Mouse (Mus musculus) CH12.LX (cell line): ENCODE measurements around the gene Ei24. TPM values are rescaled to one million over a fixed set of nuclear protein-coding genes. Genes with fewer than 3 reads are reported as not detected.

Experiments
- DNase-seq: peaks from one replicate; pipeline ENCODE4 v3.0.0-alpha.2; 2013; ENCODE audit errors: extremely low read depth
- H3K27ac ChIP-seq: 2 replicates; pipeline ENCODE4 v1.5.1; 2012; ENCODE audit warnings: low read depth, mild to moderate bottlenecking, control low read depth, moderate library complexity; ENCODE audit not compliant: insufficient read depth
- H3K27me3 ChIP-seq: replicated peaks from 2 replicates; pipeline ENCODE3; 2012; ENCODE audit warnings: inconsistent platforms
- H3K36me3 ChIP-seq, 2 experiments: replicated peaks in 1 of 2; 2 replicates each; pipeline versions ENCODE3 to v1.6.1; 2012; ENCODE audit warnings: inconsistent platforms in 1 of 2, low read length in 1 of 2, mild to moderate bottlenecking in 1 of 2, mixed read lengths in 1 of 2, moderate library complexity in 1 of 2; ENCODE audit not compliant: control insufficient read depth in 1 of 2, insufficient read depth in 1 of 2
- H3K4me1 ChIP-seq, 2 experiments: 2 replicates each; pipeline ENCODE4 v1.6.1; 2012; ENCODE audit warnings: inconsistent platforms in 1 of 2, moderate library complexity in 1 of 2; ENCODE audit not compliant: insufficient read depth in 2 of 2, control insufficient read depth in 1 of 2
- H3K4me2 ChIP-seq: 2 replicates; pipeline ENCODE4 v1.6.1; 2012; ENCODE audit warnings: low read depth, mild to moderate bottlenecking, control low read depth; ENCODE audit not compliant: poor library complexity, insufficient read depth, severe bottlenecking
- H3K4me3 ChIP-seq, 3 experiments: fragments of 150-350 bp in 1 of 3; sonication (generic) in 1 of 3; replicated peaks in 1 of 3; 2 replicates each; pipeline versions ENCODE3 to v1.5.1; 2011 to 2012; ENCODE audit warnings: low read depth in 2 of 3, low read length in 2 of 3, mild to moderate bottlenecking in 2 of 3, moderate library complexity in 2 of 3, control low read depth in 1 of 3, improper control_type of control experiment in 1 of 3, inconsistent platforms in 1 of 3, mixed read lengths in 1 of 3; ENCODE audit not compliant: poor library complexity in 1 of 3
- H3K79me2 ChIP-seq: replicated peaks from 2 replicates; pipeline ENCODE4 v1.6.1; 2012; ENCODE audit warnings: mild to moderate bottlenecking, moderate library complexity; ENCODE audit not compliant: control insufficient read depth, poor library complexity, insufficient read depth, severe bottlenecking; ENCODE audit errors: extremely low read depth
- H3K9ac ChIP-seq: 2 replicates; pipeline ENCODE4 v1.6.1; 2012; ENCODE audit warnings: low read depth, mild to moderate bottlenecking, control low read depth, moderate library complexity; ENCODE audit not compliant: insufficient read depth
- H3K9me3 ChIP-seq: replicated peaks from 2 replicates; pipeline ENCODE3; 2012; ENCODE audit warnings: low read length, inconsistent platforms, mixed read lengths
- CHD2 ChIP-seq: IDR thresholded peaks from 2 replicates; pipeline ENCODE4 v1.6.1; 2011; ENCODE audit warnings: low read length, improper control_type of control experiment
- CTCF ChIP-seq, 2 experiments: IDR thresholded peaks in 1 of 2; conservative IDR thresholded peaks in 1 of 2; 2 replicates each; pipeline ENCODE4 v1.5.1; 2011 to 2012; ENCODE audit warnings: low read depth in 2 of 2, low read length in 2 of 2, improper control_type of control experiment in 1 of 2, inconsistent platforms in 1 of 2, mild to moderate bottlenecking in 1 of 2, moderate library complexity in 1 of 2
- ELF1 ChIP-seq: IDR thresholded peaks from 2 replicates; pipeline ENCODE4 v1.6.1; 2014; ENCODE audit warnings: low read depth, mild to moderate bottlenecking, inconsistent platforms, low read length, improper control_type of control experiment
- EP300 ChIP-seq: IDR thresholded peaks from 2 replicates; pipeline ENCODE4 v1.6.1; 2011; ENCODE audit warnings: low read length, improper control_type of control experiment
- JUN ChIP-seq: IDR thresholded peaks from 2 replicates; pipeline ENCODE4 v1.6.1; 2011; ENCODE audit warnings: low read depth, mild to moderate bottlenecking, low read length, improper control_type of control experiment, moderate library complexity; ENCODE audit not compliant: insufficient read depth
- KAT2A ChIP-seq: IDR thresholded peaks from 2 replicates; pipeline ENCODE4 v1.6.1; 2012; ENCODE audit warnings: low read length, improper control_type of control experiment, inconsistent platforms; ENCODE audit not compliant: insufficient replicate concordance
- MAFK ChIP-seq: IDR thresholded peaks from 2 replicates; pipeline ENCODE4 v1.6.1; 2011; ENCODE audit warnings: low read length, improper control_type of control experiment; ENCODE audit not compliant: insufficient replicate concordance
- MEF2A ChIP-seq: IDR thresholded peaks from 2 replicates; pipeline ENCODE4 v1.6.1; 2014; ENCODE audit warnings: low read depth, mild to moderate bottlenecking, inconsistent platforms, low read length, improper control_type of control experiment, borderline replicate concordance
- MXI1 ChIP-seq: IDR thresholded peaks from 2 replicates; pipeline ENCODE4 v1.6.1; 2011; ENCODE audit warnings: mild to moderate bottlenecking, low read depth, low read length, improper control_type of control experiment
- NRF1 ChIP-seq: IDR thresholded peaks from 2 replicates; pipeline ENCODE4 v1.6.1; 2014; ENCODE audit warnings: low read depth, mild to moderate bottlenecking, inconsistent platforms, low read length, improper control_type of control experiment, moderate library complexity
- PAX5 ChIP-seq: IDR thresholded peaks from 2 replicates; pipeline ENCODE4 v1.6.1; 2012; ENCODE audit warnings: low read length, inconsistent platforms, mixed read lengths
- POLR2AphosphoS2 ChIP-seq: IDR thresholded peaks from 2 replicates; pipeline ENCODE4 v1.6.1; 2011; ENCODE audit warnings: low read depth, low read length, improper control_type of control experiment
- RAD21 ChIP-seq: IDR thresholded peaks from 2 replicates; pipeline ENCODE4 v1.6.1; 2011; ENCODE audit warnings: low read depth, mild to moderate bottlenecking, low read length, improper control_type of control experiment, moderate library complexity
- SMC3 ChIP-seq: IDR thresholded peaks from 2 replicates; pipeline ENCODE4 v1.6.1; 2011; ENCODE audit warnings: low read depth, low read length, improper control_type of control experiment
- TBP ChIP-seq: conservative IDR thresholded peaks from 2 replicates; pipeline ENCODE4 v1.6.1; 2011; ENCODE audit warnings: low read depth, low read length, improper control_type of control experiment
- ZC3H11A ChIP-seq: IDR thresholded peaks from 2 replicates; pipeline ENCODE4 v1.6.1; 2012; ENCODE audit warnings: low read depth, mild to moderate bottlenecking, inconsistent platforms, low read length, improper control_type of control experiment
- ZKSCAN1 ChIP-seq: IDR thresholded peaks from 2 replicates; pipeline ENCODE4 v1.6.1; 2012; ENCODE audit warnings: low read depth, inconsistent platforms, low read length, improper control_type of control experiment, borderline replicate concordance
- dilution Hi-C: fragments of 300-500 bp; cut with MboI; formaldehyde crosslinking; loops from 2 replicates; pipeline ENCODE4 v1.14.3; 2020; ENCODE audit warnings: low sequenced_read_pairs; ENCODE audit not compliant: extremely low pct_unique_long_range_greater_than_20kb, extremely low pct_ligation_motif_present
- in situ Hi-C: fragments of 300-500 bp; cut with MboI; formaldehyde crosslinking; loops from 3 replicates; pipeline ENCODE4 v1.14.3; 2019; ENCODE audit warnings: low sequenced_read_pairs, low pct_ligation_motif_present, low pct_unique_long_range_greater_than_20kb, mixed read lengths
- polyA plus RNA-seq: library from polyadenylated mRNA; unstranded; fragments of >175 nt; gene quantifications from 2 replicates; pipeline ENCODE4 v1.2.1, GENCODE M21; 2012; ENCODE audit warnings: low read depth; ENCODE audit not compliant: insufficient read length
- total RNA-seq, 2 experiments: library from RNA; depleted of rRNA; stranded (reverse); fragments of 300-350 nt in 1 of 2; fragments of >200 nt in 1 of 2; gene quantifications; 2 replicates each; pipeline ENCODE4 v1.2.3; 2012 to 2014

The Ei24 gene
- total and polyA plus RNA-seq, 3 experiments = 37.7 to 64.3 (median 57.6) TPM

GRCm38 (mm10) chr9:36846346-36846745 lies 49.2 kb upstream of the Ei24 start:
- dilution Hi-C loops = no loop called here

GRCm38 (mm10) chr9:36833914-36834313 lies 36.7 kb upstream of the Ei24 start:
- H3K4me1 ChIP-seq = no peaks in the 10 kb centered on the region
- in situ Hi-C loops = no loop called here
- H3K4me2 ChIP-seq = no peak overlapping the region
- H3K9ac ChIP-seq = no peak overlapping the region
- no peaks in the 10 kb centered on the region for H3K36me3 ChIP-seq
- no peak for DNase-seq
- dilution Hi-C loops = no loop called here
- no peaks in the 10 kb centered on the region for H3K79me2 ChIP-seq
- H3K9me3 ChIP-seq = no peaks in the 10 kb centered on the region
- no peak overlapping the region for H3K4me3 ChIP-seq
- H3K27ac ChIP-seq = no peak overlapping the region
- peaks cover 4% of the 10 kb centered on the region for H3K27me3 ChIP-seq
- TF ChIP-seq JUN (no peak), CTCF (conservative IDR thresholded peaks at IDR 0.05 in 1 of 2, IDR thresholded peaks at IDR 0.05 in 1 of 2; ENCODE audit: low read depth in 2 of 2, low read length in 2 of 2) (no peak), MEF2A (no peak), NRF1 (no peak), SMC3 (no peak)

More at GRCm38 (mm10) chr9:36846346-36846745, 49.2 kb upstream of the Ei24 start:
- Histone ChIP-seq H3K79me2 (no peaks in the 10 kb centered on the region), H3K4me2 (no peak overlapping the region), H3K27me3 (peaks cover 17% of the 10 kb centered on the region), H3K9me3 (no peaks in the 10 kb centered on the region), H3K27ac (no peak overlapping the region), H3K9ac (no peak overlapping the region), H3K4me1 (0 out of 4 replicates have a peak, but pooled peaks cover 0 to 2% of the 10 kb centered on the region in 2 experiments), H3K4me3 (no peak overlapping the region), H3K36me3 (no peaks in the 10 kb centered on the region)
- TF ChIP-seq KAT2A (no peak), ZC3H11A (no peak), MEF2A (no peak), PAX5 (no peak), ZKSCAN1 (no peak), CTCF (conservative IDR thresholded peaks at IDR 0.05 in 1 of 2, IDR thresholded peaks at IDR 0.05 in 1 of 2; ENCODE audit: low read depth in 2 of 2, low read length in 2 of 2) (no peak), TBP (no peak), SMC3 (no peak), MXI1 (no peak), RAD21 (no peak), ELF1 (no peak), POLR2AphosphoS2 (no peak), EP300 (no peak), MAFK (no peak), CHD2 (no peak), JUN (no peak)
- no peak for DNase-seq
- in situ Hi-C loops = no loop called here
